Mouse (Mus musculus) testis, adult 2 months (tissue): Measurements from ENCODE around the gene Nup88.

Experiments used
- CTCF ChIP-seq: fragments of 200-500 bp; IDR thresholded peaks from 2 replicates; pipeline ENCODE4 v1.5.1; 2012; ENCODE audit warnings: low read depth, mild to moderate bottlenecking, inconsistent platforms, low read length, moderate library complexity; ENCODE audit not compliant: control insufficient read depth, insufficient read depth, insufficient replicate concordance
- POLR2A ChIP-seq: fragments of 200-500 bp; IDR thresholded peaks from 2 replicates; pipeline ENCODE4 v1.6.1; 2012; ENCODE audit warnings: low read depth, mild to moderate bottlenecking, inconsistent platforms, low read length, moderate library complexity; ENCODE audit not compliant: control insufficient read depth

DNA sequence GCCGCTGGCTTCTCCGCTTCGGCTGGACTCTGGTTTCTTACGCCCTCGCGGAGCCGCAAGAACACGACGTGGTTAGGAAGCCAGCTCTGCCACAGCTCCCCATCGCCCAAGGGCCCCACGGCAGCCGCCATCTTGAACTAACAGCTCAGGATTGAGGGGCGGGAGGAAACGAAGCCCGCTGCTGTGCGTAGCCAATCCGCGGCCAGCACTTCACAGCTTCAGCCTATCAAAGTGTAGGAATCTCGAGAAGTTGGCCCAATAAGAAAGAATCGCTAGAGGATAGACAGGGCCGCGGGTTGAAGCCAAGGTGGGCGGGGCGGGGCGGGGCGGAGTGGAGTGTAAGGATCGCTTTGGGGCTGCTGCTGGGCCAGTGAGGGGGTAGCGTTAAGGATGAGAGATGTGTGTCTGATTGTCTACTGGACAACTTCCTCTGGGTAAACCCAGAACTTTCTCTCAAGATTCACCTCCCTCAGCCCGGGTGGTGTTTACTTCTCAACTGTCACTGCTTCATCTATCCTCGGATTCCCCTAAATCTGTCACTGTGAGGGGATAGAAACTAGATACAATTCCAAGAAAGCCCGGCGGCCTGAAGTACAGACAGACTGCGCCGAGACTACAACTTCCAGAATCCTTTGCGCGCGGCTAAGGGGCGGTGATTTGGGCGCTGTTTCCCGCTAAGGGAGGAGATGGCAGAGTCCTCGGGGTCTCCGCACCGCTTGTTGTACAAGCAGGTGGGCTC, at the start of gene Nup88, which contains the start of gene Rpain:
- no peak for TF ChIP-seq CTCF
- peak; percentile 98 for TF ChIP-seq POLR2A
